Mouse (Mus musculus) limb, embryonic 10.5 days (tissue): ENCODE data around the gene Rasal1. TPM values are rescaled to one million over a fixed set of nuclear protein-coding genes. Genes with fewer than 3 reads are reported as not detected.
A peak's percentile ranks its signal among the peaks of the same experiment; 100 is the strongest.

ENCODE experiments used
- DNase-seq: peaks from one replicate; pipeline ENCODE4 v3.0.0-alpha.2; 2017; ENCODE audit warnings: low spot score
- H3K27ac ChIP-seq: fragments of 300-500 bp; sonication (generic); 2 replicates; pipeline ENCODE4 v1.5.1; 2016; ENCODE audit warnings: mild to moderate bottlenecking
- H3K27me3 ChIP-seq: fragments of 300-500 bp; sonication (generic); 2 replicates; pipeline ENCODE4 v1.6.1; 2016; ENCODE audit warnings: low read depth, mild to moderate bottlenecking; ENCODE audit not compliant: poor library complexity, severe bottlenecking
- H3K36me3 ChIP-seq: fragments of 300-500 bp; sonication (generic); 2 replicates; pipeline ENCODE4 v1.6.1; 2016; ENCODE audit warnings: mild to moderate bottlenecking, moderate library complexity
- H3K4me1 ChIP-seq: fragments of 300-500 bp; sonication (generic); 2 replicates; pipeline ENCODE4 v1.6.1; 2016
- H3K4me3 ChIP-seq: fragments of 300-500 bp; sonication (generic); 2 replicates; pipeline ENCODE4 v1.5.1; 2016; ENCODE audit warnings: mild to moderate bottlenecking, moderate library complexity
- H3K9me3 ChIP-seq: fragments of 300-500 bp; sonication (generic); replicated peaks from 2 replicates; pipeline ENCODE4 v1.6.1; 2016; ENCODE audit warnings: mild to moderate bottlenecking
- WGBS: fragments of 180-500 bp; shearing (Covaris S2); methylation state at CpG from one replicate; pipeline ENCODE4 v1.1.7; 2016; 5-methylcytosine and 5-hydroxymethylcytosine counted together
- polyA plus RNA-seq: library from polyadenylated mRNA; unstranded; fragments of >200 nt; fragmentation: Nextera tagmentation; extraction: Ambion mirVana; gene quantifications from 2 replicates; pipeline ENCODE4 v1.2.1, GENCODE M21; 2016

The Rasal1 gene
- polyA plus RNA-seq, 1 experiment from 2014 or later, result 0.13 TPM

GRCm38 (mm10) chr5:120693931-120694694 lies 45.5 kb downstream of the Rasal1 start:
- no peak for DNase-seq
- H3K27me3 ChIP-seq, result peaks cover 90% of the 10 kb centered on the region
- WGBS, result 11% methylated on average over 38 of the region's 38 CpGs
- H3K4me1 ChIP-seq, result peaks cover 26% of the 10 kb centered on the region
- no peak overlapping the region for H3K27ac ChIP-seq
- no peaks in the 10 kb centered on the region for H3K36me3 ChIP-seq
- H3K4me3 ChIP-seq, result peak overlapping the region; percentile 45
- no peaks in the 10 kb centered on the region for H3K9me3 ChIP-seq

DNA sequence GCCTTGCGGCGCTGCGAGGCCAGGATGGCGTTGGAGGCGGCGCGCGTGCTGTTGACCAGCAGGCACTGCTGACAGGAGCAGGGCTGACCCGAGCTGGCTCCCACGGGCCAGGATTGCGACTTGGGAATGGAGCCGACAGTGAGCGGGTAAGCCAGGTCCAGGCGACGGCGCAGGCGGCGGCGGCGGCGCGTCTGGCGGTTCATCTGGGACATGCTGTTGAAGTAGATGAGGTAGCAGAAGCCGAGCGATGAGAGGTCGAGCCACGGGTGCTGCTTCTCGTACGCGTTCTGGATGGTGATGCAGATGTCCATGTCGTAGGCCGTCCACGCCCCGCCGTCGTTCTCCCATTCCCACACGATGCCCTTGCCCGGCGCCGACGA lies 46.1 kb downstream of the Rasal1 start:
- peaks cover 95% of the 10 kb centered on the region for H3K27me3 ChIP-seq
- no peaks in the 10 kb centered on the region for H3K36me3 ChIP-seq
- no peaks in the 10 kb centered on the region for H3K9me3 ChIP-seq
- peak overlapping the region; percentile 45 for H3K4me3 ChIP-seq
- DNase-seq, result peak; percentile 49
- no peak overlapping the region for H3K27ac ChIP-seq
- WGBS, result 3% methylated on average over 41 of the region's 41 CpGs
- peaks cover 28% of the 10 kb centered on the region for H3K4me1 ChIP-seq

DNA sequence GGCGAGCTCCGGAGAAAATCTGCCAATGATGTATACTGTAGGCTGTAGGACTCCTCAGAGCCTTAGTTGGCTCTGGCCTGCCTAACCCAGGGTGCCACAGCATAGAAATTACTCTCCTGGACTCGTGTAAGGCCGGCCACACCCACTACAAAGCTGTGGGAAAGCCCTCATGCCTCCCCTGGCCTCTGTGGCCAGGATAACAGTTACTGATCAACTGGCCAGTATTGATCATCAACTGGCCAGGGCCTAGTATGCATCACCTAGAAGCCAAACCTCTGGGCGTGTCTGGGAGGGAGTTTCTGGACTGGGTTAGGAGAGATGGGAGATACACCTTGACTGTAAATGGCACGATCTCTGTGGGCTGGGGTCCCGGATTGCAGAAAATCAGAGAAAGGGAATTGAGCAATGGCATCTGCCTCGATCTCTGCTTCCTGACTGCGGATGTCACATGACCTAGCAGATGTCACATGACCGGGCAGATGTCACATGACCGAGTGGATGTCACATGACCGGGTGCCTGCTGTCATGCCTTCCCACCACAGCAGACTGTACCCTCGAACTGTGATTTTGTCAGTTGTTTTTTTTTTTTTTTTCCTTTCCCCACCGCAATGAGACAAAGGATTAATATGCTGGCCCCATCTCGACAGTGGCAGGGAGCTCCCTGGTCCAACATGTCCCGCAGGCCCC lies 47.6 kb downstream of the Rasal1 start:
- no peak for DNase-seq
- peaks cover 100% of the 10 kb centered on the region for H3K27me3 ChIP-seq
- 75% methylated on average over 16 of the region's 16 CpGs for WGBS
- no peak overlapping the region for H3K27ac ChIP-seq
- peaks cover 24% of the 10 kb centered on the region for H3K4me1 ChIP-seq
- no peaks in the 10 kb centered on the region for H3K9me3 ChIP-seq
- no peaks in the 10 kb centered on the region for H3K36me3 ChIP-seq
- H3K4me3 ChIP-seq, result no peak overlapping the region

GRCm38 (mm10) chr5:120696865-120697264 lies 48.3 kb downstream of the Rasal1 start:
- Histone ChIP-seq H3K27me3 (peaks cover 100% of the 10 kb centered on the region), H3K27ac (no peak overlapping the region), H3K9me3 (no peaks in the 10 kb centered on the region), H3K4me1 (peaks cover 24% of the 10 kb centered on the region), H3K4me3 (no peak overlapping the region), H3K36me3 (no peaks in the 10 kb centered on the region)
- no peak for DNase-seq
- WGBS, result 60% methylated on average over 4 of the region's 4 CpGs

DNA sequence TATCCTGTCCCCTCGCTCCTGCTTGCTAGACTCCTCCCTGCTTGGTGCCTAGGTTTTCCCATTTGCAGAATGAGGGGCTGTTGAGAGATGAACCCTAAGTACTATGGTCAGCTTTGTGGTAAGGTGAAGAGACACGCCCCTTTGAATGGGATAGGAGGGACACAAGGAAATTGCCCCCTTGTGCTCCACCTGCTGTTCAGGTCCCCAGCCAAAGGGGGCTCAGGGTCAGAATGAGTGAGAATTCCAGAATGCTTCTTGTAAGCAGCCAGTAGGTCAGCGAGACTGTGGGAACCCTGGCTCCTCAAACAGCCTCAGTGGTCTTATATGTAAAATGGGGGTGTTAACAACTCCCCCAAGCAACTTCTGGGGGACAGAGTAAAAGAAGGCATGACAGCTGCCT lies 49.6 kb downstream of the Rasal1 start:
- 67% methylated on average over 3 of the region's 3 CpGs for WGBS
- H3K27ac ChIP-seq, result no peak overlapping the region
- peaks cover 92% of the 10 kb centered on the region for H3K27me3 ChIP-seq
- no peaks in the 10 kb centered on the region for H3K36me3 ChIP-seq
- H3K4me3 ChIP-seq, result no peak overlapping the region
- H3K4me1 ChIP-seq, result peaks cover 24% of the 10 kb centered on the region
- DNase-seq, result no peak
- H3K9me3 ChIP-seq, result no peaks in the 10 kb centered on the region

GRCm38 (mm10) chr5:120698801-120699391 lies 50.3 kb downstream of the Rasal1 start:
- peaks cover 24% of the 10 kb centered on the region for H3K4me1 ChIP-seq
- H3K9me3 ChIP-seq, result no peaks in the 10 kb centered on the region
- WGBS, result 49% methylated on average over 16 of the region's 16 CpGs
- H3K4me3 ChIP-seq, result no peak overlapping the region
- no peak for DNase-seq
- peaks cover 92% of the 10 kb centered on the region for H3K27me3 ChIP-seq
- no peaks in the 10 kb centered on the region for H3K36me3 ChIP-seq
- no peak overlapping the region for H3K27ac ChIP-seq

GRCm38 (mm10) chr5:120700996-120701790 lies 52.6 kb downstream of the Rasal1 start:
- peaks cover 15% of the 10 kb centered on the region for H3K4me1 ChIP-seq
- H3K36me3 ChIP-seq, result no peaks in the 10 kb centered on the region
- 74% methylated on average over 11 of the region's 11 CpGs for WGBS
- no peak overlapping the region for H3K4me3 ChIP-seq
- no peak overlapping the region for H3K27ac ChIP-seq
- no peak for DNase-seq
- H3K27me3 ChIP-seq, result peaks cover 91% of the 10 kb centered on the region
- no peaks in the 10 kb centered on the region for H3K9me3 ChIP-seq

- Histone ChIP-seq H3K36me3 (no peaks in the 10 kb centered on the region), H3K27me3 (peaks cover 91% of the 10 kb centered on the region), H3K9me3 (no peaks in the 10 kb centered on the region), H3K27ac (no peak overlapping the region), H3K4me1 (peaks cover 24% of the 10 kb centered on the region), H3K4me3 (no peak overlapping the region)
- DNase-seq, result no peak
- 89% methylated on average over 4 of the region's 4 CpGs for WGBS
These were observed 53.8 kb downstream of the Rasal1 start for GRCm38 (mm10) chr5:120702421-120702820.

- Histone ChIP-seq H3K4me3 (no peak overlapping the region), H3K27me3 (peaks cover 91% of the 10 kb centered on the region), H3K36me3 (no peaks in the 10 kb centered on the region), H3K4me1 (peaks cover 24% of the 10 kb centered on the region), H3K9me3 (no peaks in the 10 kb centered on the region), H3K27ac (no peak overlapping the region)
- WGBS, result 70% methylated on average over 2 of the region's 2 CpGs
- no peak for DNase-seq
These were observed 54.4 kb downstream of the Rasal1 start for GRCm38 (mm10) chr5:120702969-120703368.

GRCm38 (mm10) chr5:120703660-120704059 lies 55.0 kb downstream of the Rasal1 start:
- no peak overlapping the region for H3K4me3 ChIP-seq
- H3K36me3 ChIP-seq, result no peaks in the 10 kb centered on the region
- peaks cover 91% of the 10 kb centered on the region for H3K27me3 ChIP-seq
- H3K4me1 ChIP-seq, result peaks cover 21% of the 10 kb centered on the region
- no peak overlapping the region for H3K27ac ChIP-seq
- WGBS, result 75% methylated on average over 3 of the region's 3 CpGs
- no peaks in the 10 kb centered on the region for H3K9me3 ChIP-seq
- DNase-seq, result no peak

DNA sequence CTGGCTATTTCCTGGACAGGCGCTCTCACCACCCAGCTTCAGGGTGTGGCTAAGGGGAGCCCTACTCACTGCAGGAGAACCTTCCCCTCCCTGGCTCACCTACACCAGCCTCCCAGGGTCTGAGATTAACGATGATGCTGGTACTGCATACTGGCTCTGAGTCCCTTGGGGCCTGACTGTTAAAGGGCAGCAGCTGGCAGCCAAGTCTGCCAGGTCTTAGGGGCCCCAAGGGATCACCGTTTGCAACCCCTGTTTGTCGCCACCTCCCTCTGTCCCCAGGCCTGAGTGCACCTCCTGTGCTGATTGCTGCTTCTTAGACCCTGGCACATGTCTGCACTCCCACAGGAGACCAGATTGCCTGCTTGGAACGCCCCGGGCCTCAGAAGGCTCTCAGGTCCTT lies 55.8 kb downstream of the Rasal1 start:
- H3K36me3 ChIP-seq, result no peaks in the 10 kb centered on the region
- no peak for DNase-seq
- H3K27me3 ChIP-seq, result peaks cover 91% of the 10 kb centered on the region
- no peak overlapping the region for H3K27ac ChIP-seq
- no peak overlapping the region for H3K4me3 ChIP-seq
- WGBS, result 51% methylated on average over 6 of the region's 6 CpGs
- H3K4me1 ChIP-seq, result peaks cover 15% of the 10 kb centered on the region
- H3K9me3 ChIP-seq, result no peaks in the 10 kb centered on the region

- Histone ChIP-seq H3K4me3 (peak overlapping the region; percentile 43), H3K27ac (peak overlapping the region; percentile 64), H3K4me1 (peaks cover 28% of the 10 kb centered on the region), H3K9me3 (no peaks in the 10 kb centered on the region), H3K27me3 (peaks cover 91% of the 10 kb centered on the region), H3K36me3 (no peaks in the 10 kb centered on the region)
- DNase-seq, result peak; percentile 60
- 10% methylated on average over 16 of the region's 16 CpGs for WGBS
These were observed 57.9 kb downstream of the Rasal1 start for GRCm38 (mm10) chr5:120706541-120706940.
